Mouse (Mus musculus): ENCODE data around the gene Krcc1. TPM values are rescaled to one million over a fixed set of nuclear protein-coding genes. Genes with fewer than 3 reads are reported as not detected.

Gene Krcc1
- polyA plus RNA-seq (2014; fragmentation: Illumina TruSeq; extraction: RNeasy Lipid Tissue Mini Kit (QIAGEN cat#74804); ENCODE audit: low read depth, low replicate concordance): 622 TPM

GRCm38 (mm10) chr6:71271389-71272315 is at the start of gene Krcc1:
TSS of gene Krcc1 (plus strand) at chr6:71271677.

DNA sequence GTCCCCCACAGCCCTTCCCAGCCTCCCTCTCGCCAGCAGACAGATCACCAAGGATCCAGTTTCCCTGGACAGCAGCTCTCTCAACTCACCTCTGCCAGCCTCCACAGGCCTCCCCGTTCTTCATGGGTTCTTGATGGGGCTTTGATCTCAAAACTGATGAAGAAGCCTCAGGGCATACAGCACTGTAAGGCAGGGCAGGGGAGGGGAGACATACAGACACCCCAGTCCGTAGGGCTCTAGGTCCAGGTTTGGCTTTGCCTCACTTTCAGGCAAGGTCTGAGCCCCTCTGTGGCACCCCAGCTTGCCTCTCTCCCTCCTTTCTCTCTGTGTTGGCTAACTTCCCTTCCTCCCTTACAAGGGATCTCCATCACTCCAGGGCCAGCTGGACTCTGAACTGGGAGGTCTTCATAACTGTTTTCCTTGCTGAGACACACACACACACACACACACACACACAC is 50.4 kb downstream of the Krcc1 start, which contains the start of gene Smyd1:
Gene Smyd1, minus strand, starts transcription at position 408 of the 458 bp plus-strand sequence.

DNA sequence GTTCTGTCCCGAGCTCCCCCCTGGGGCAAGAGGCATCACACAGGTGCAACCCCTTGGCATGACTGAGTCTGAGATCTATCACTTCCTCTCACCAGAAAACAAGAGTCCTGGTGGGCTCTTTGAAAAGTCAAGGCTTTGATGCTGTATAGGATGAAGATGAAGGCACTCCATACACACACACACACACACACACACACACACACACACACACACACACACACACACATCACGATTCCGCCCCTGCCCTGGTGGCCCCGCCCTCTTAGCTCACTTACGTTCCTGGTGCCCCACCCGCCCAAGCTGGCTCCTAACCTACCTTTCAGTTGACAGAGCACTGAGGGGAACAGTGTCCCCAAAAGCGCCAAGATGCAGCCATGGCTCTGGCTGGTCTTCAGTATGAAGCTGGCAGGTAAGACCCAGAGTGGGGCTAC is 51.0 kb downstream of the Krcc1 start, which contains the start of gene Cd8b1:
Gene Cd8b1, plus strand, starts transcription at position 298 of the 431 bp plus-strand sequence.

Other genes starting within 250 kb of the Krcc1 start
- 6.7 TPM for gene Thnsl2, start 127.2 kb upstream of the Krcc1 start, polyA plus RNA-seq (2014; fragmentation: Illumina TruSeq; extraction: RNeasy Lipid Tissue Mini Kit (QIAGEN cat#74804); ENCODE audit: low read depth, low replicate concordance)
- not detected for gene Fabp1, start 71.8 kb upstream of the Krcc1 start, polyA plus RNA-seq (2014; fragmentation: Illumina TruSeq; extraction: RNeasy Lipid Tissue Mini Kit (QIAGEN cat#74804); ENCODE audit: low read depth, low replicate concordance)
- 0.47 TPM for gene Smyd1, start 50.6 kb downstream of the Krcc1 start, polyA plus RNA-seq (2014; fragmentation: Illumina TruSeq; extraction: RNeasy Lipid Tissue Mini Kit (QIAGEN cat#74804); ENCODE audit: low read depth, low replicate concordance)
- gene Cd8b1, start 51.1 kb downstream of the Krcc1 start, polyA plus RNA-seq (2014; fragmentation: Illumina TruSeq; extraction: RNeasy Lipid Tissue Mini Kit (QIAGEN cat#74804); ENCODE audit: low read depth, low replicate concordance): 0.28 TPM
- 1.4 TPM for gene Cd8a, start 101.8 kb downstream of the Krcc1 start, polyA plus RNA-seq (2014; fragmentation: Illumina TruSeq; extraction: RNeasy Lipid Tissue Mini Kit (QIAGEN cat#74804); ENCODE audit: low read depth, low replicate concordance)
- gene Rmnd5a, start 169.0 kb downstream of the Krcc1 start, polyA plus RNA-seq (2014; fragmentation: Illumina TruSeq; extraction: RNeasy Lipid Tissue Mini Kit (QIAGEN cat#74804); ENCODE audit: low read depth, low replicate concordance): 347 TPM
- gene Rnf103, start 222.2 kb downstream of the Krcc1 start, polyA plus RNA-seq (2014; fragmentation: Illumina TruSeq; extraction: RNeasy Lipid Tissue Mini Kit (QIAGEN cat#74804); ENCODE audit: low read depth, low replicate concordance): 338 TPM